ENCODE assay signal across 25 mouse cellular contexts in the genomic region with DNA sequence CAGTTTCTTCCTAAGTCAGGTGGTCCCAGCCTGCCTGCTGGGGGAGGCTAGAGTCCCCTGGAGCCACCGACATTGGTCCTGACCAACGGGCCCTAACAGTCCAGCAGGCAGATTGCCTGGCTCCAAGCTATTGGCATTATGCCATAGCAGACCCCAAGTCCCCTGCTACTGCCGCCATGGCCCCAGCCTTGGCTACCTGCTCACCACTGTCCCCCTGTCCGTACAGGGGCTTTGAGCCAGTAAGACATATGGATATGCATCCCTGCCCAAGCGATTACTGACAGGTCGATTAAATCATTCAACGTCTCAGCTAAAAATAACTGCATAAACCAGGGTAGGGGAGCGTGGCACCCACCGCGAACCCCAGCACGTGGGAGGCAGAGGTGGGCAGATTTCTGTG. TPM values are rescaled to one million over a fixed set of nuclear protein-coding genes. Genes with fewer than 3 reads are reported as not detected.
DNase-seq lines count a peak whose midpoint lies in the region; ATAC-seq and TF ChIP-seq lines count a peak whose summit lies in the region.
"Had no signal": no experiment of that assay in that cellular context is flagged by ENCODE, and none has a peak within 500 bp of the region (broad histone marks: within the 10 kb centered on the region; RNA-seq: fewer than 3 reads in every experiment).

No protein-coding gene starts in this region.

- H3K27me3 ChIP-seq in intestine, embryonic 14.5 days (replicated peaks; ENCODE audit: control insufficient read depth, insufficient read depth, low read length) = no peaks in the 10 kb centered on the region
- no peaks in the 10 kb centered on the region for H3K27me3 ChIP-seq in intestine, postnatal 0 days (replicated peaks; ENCODE audit: control insufficient read depth, insufficient read depth, low read length)
- H3K27me3 ChIP-seq: CH12.LX; embryonic facial prominence, embryonic 12.5 days; forebrain, embryonic 13.5 days; forebrain, embryonic 15.5 days; Patski had no signal

- no peaks in the 10 kb centered on the region for H3K9me3 ChIP-seq in intestine, embryonic 14.5 days (ENCODE audit: control insufficient read depth, low read length)
- H3K9me3 ChIP-seq in intestine, postnatal 0 days (ENCODE audit: control insufficient read depth) = no peaks in the 10 kb centered on the region
- H3K9me3 ChIP-seq: embryonic facial prominence, embryonic 10.5 days; embryonic facial prominence, embryonic 12.5 days; forebrain, embryonic 13.5 days; forebrain, embryonic 15.5 days; G1E had no signal

- H3K4me3 ChIP-seq in intestine, embryonic 14.5 days (ENCODE audit: low read depth, low read length) = no peak overlapping the region
- no peak overlapping the region for H3K4me3 ChIP-seq in intestine, postnatal 0 days (ENCODE audit: low read depth, low read length)
- H3K4me3 ChIP-seq: embryonic facial prominence, embryonic 10.5 days; embryonic facial prominence, embryonic 12.5 days; forebrain, embryonic 13.5 days; forebrain, embryonic 15.5 days had no signal

- DNase-seq in cerebellum, adult 11-12 months = peak; percentile 15
- DNase-seq in cerebellum, postnatal 4 days (ENCODE audit: low spot score in 2 of 2) = no peak
- no peak for DNase-seq in intestine, embryonic 14.5 days (ENCODE audit: low spot score)
- DNase-seq in left cerebral cortex, postnatal 4 days = peak; percentile 47
- DNase-seq in left cerebral cortex, postnatal 36 days (ENCODE audit: low spot score in 2 of 2) = no peak
- peak; percentile 18 for DNase-seq in urinary bladder, adult 2 months (ENCODE audit: low spot score)
- no peak for DNase-seq in urinary bladder, postnatal 4 days (ENCODE audit: low spot score in 2 of 2)
- DNase-seq: adrenal gland, adult 8-10 months; adrenal gland, postnatal 14 days; adrenal gland, postnatal 36 days; B cell, adult 2 months; cerebellum, adult 2 months; cerebellum, adult 9-10 months; cerebellum, postnatal 36 days; forebrain, postnatal 0 days had no signal

- no peaks in the 10 kb centered on the region for H3K4me1 ChIP-seq in intestine, embryonic 14.5 days (replicated peaks; ENCODE audit: control insufficient read depth, insufficient read depth, low read length)
- H3K4me1 ChIP-seq in intestine, postnatal 0 days (replicated peaks; ENCODE audit: control insufficient read depth, insufficient read depth, low read length) = peaks cover 4% of the 10 kb centered on the region; the same call in 1 of the 2 replicates
- H3K4me1 ChIP-seq: embryonic facial prominence, embryonic 12.5 days; forebrain, embryonic 13.5 days had no signal

- ATAC-seq in intestine, embryonic 14.5 days (replicated peaks; ENCODE audit: low FRiP score, low TSS enrichment, low read depth) = 0 out of 2 replicates have a peak, but pooled peaks have one; percentile 9
- no peak for ATAC-seq in intestine, postnatal 0 days
- ATAC-seq: activated CD4-positive, CD25-positive, alpha-beta regulatory T cell, adult 4 months; CD4-positive, CD25-positive, alpha-beta regulatory T cell, adult 4 months; forebrain, embryonic 13.5 days; forebrain, embryonic 15.5 days; forebrain, postnatal 0 days; Patski had no signal

- no peak overlapping the region for H3K4me2 ChIP-seq in intestine, embryonic 14.5 days (ENCODE audit: low read length)
- no peak overlapping the region for H3K4me2 ChIP-seq in intestine, postnatal 0 days (replicated peaks; ENCODE audit: low read depth)
- H3K4me2 ChIP-seq: embryonic facial prominence, embryonic 12.5 days; forebrain, embryonic 13.5 days; forebrain, embryonic 15.5 days had no signal

- no peak overlapping the region for H3K27ac ChIP-seq in intestine, embryonic 14.5 days (ENCODE audit: low read depth)
- H3K27ac ChIP-seq in intestine, postnatal 0 days (ENCODE audit: low read depth, low read length) = no peak overlapping the region
- H3K27ac ChIP-seq: embryonic facial prominence, embryonic 10.5 days; embryonic facial prominence, embryonic 12.5 days; forebrain, embryonic 13.5 days; forebrain, embryonic 15.5 days had no signal

- intact Hi-C loops in left cerebral cortex, postnatal 4 days (cut with DNase I) = no loop called here
- intact Hi-C loops in left cerebral cortex, postnatal 36 days (cut with DNase I) = no loop called here

- peaks cover 15% of the 10 kb centered on the region; the same call in 1 of the 2 replicates for H3K36me3 ChIP-seq in intestine, embryonic 14.5 days (ENCODE audit: control insufficient read depth, insufficient read depth, low read length)
- peaks cover 14% of the 10 kb centered on the region; the same call in 1 of the 2 replicates for H3K36me3 ChIP-seq in intestine, postnatal 0 days (ENCODE audit: control insufficient read depth, insufficient read depth)

- no peak for TF ChIP-seq CTCF in intestine, postnatal 0 days (IDR thresholded peaks at IDR 0.05; ENCODE audit: low read depth)

- H3K9ac ChIP-seq in intestine, embryonic 14.5 days (ENCODE audit: low read length) = no peak overlapping the region
- H3K9ac ChIP-seq in intestine, postnatal 0 days (ENCODE audit: low read depth, low read length) = no peak overlapping the region
- H3K9ac ChIP-seq: embryonic facial prominence, embryonic 12.5 days; forebrain, embryonic 13.5 days; forebrain, embryonic 15.5 days; forebrain, postnatal 0 days had no signal

- WGBS in intestine, embryonic 14.5 days = 93% methylated on average over 11 of the region's 11 CpGs
- WGBS in intestine, postnatal 0 days = 95% methylated on average over 11 of the region's 11 CpGs

RNA-seq across cellular contexts. Expression of gene Sfn, which starts 16.0 kb away (rescaled TPM):
- polyA plus RNA-seq in intestine, embryonic 14.5 days (2014; fragmentation: Nextera tagmentation; extraction: Ambion mirVana) = 39.2 and 42.7 TPM in 2 replicates
- polyA plus RNA-seq in intestine, postnatal 0 days (2015; fragmentation: Nextera tagmentation; extraction: Ambion mirVana) = 34.8 and 37.6 TPM in 2 replicates
- 1 to 10 TPM; 1.9 to 2.2 TPM for total RNA-seq in left cerebral cortex, postnatal 4 days (2021)
- total RNA-seq in left cerebral cortex, postnatal 36 days (2021) = 1 to 10 TPM; 1.9 to 2.5 TPM
- 218 and 326 TPM in 2 replicates for polyA plus RNA-seq in urinary bladder, adult 2 months (2012; rRNA removed)

RNA-seq across cellular contexts. Expression of gene Zdhhc18, which starts 32.0 kb away (rescaled TPM):
- polyA plus RNA-seq in intestine, embryonic 14.5 days (2014; fragmentation: Nextera tagmentation; extraction: Ambion mirVana) = 1.9 and 2.2 TPM in 2 replicates
- 1.8 and 2.3 TPM in 2 replicates for polyA plus RNA-seq in intestine, postnatal 0 days (2015; fragmentation: Nextera tagmentation; extraction: Ambion mirVana)
- 10 to 100 TPM; 37.1 to 37.8 TPM for total RNA-seq in left cerebral cortex, postnatal 4 days (2021)
- total RNA-seq in left cerebral cortex, postnatal 36 days (2021) = 10 to 100 TPM; 37.6 to 40.6 TPM
- polyA plus RNA-seq in urinary bladder, adult 2 months (2012; rRNA removed) = 17.8 and 19.7 TPM in 2 replicates

RNA-seq across cellular contexts. Expression of gene Gpn2, which starts 33.8 kb away (rescaled TPM):
- polyA plus RNA-seq in intestine, embryonic 14.5 days (2014; fragmentation: Nextera tagmentation; extraction: Ambion mirVana) = 19.8 TPM in 2 replicates
- 16.1 and 18.4 TPM in 2 replicates for polyA plus RNA-seq in intestine, postnatal 0 days (2015; fragmentation: Nextera tagmentation; extraction: Ambion mirVana)
- total RNA-seq in left cerebral cortex, postnatal 4 days (2021) = 10 to 100 TPM; 11.2 to 14.6 TPM
- 10 to 100 TPM in 1 of 2 experiments, 1 to 10 TPM in 1; 9.5 to 10.7 TPM for total RNA-seq in left cerebral cortex, postnatal 36 days (2021)
- 20.5 and 25.2 TPM in 2 replicates for polyA plus RNA-seq in urinary bladder, adult 2 months (2012; rRNA removed)

RNA-seq across cellular contexts. Expression of gene Gpatch3, which starts 43.4 kb away (rescaled TPM):
- 6.9 and 7.5 TPM in 2 replicates for polyA plus RNA-seq in intestine, embryonic 14.5 days (2014; fragmentation: Nextera tagmentation; extraction: Ambion mirVana)
- polyA plus RNA-seq in intestine, postnatal 0 days (2015; fragmentation: Nextera tagmentation; extraction: Ambion mirVana) = 7.1 and 7.2 TPM in 2 replicates
- total RNA-seq in left cerebral cortex, postnatal 4 days (2021) = 10 to 100 TPM in 1 of 2 experiments, 1 to 10 TPM in 1; 6.2 to 10.0 TPM
- 10 to 100 TPM in 1 of 2 experiments, 1 to 10 TPM in 1; 9.2 to 10.3 TPM for total RNA-seq in left cerebral cortex, postnatal 36 days (2021)
- polyA plus RNA-seq in urinary bladder, adult 2 months (2012; rRNA removed) = 4.5 and 4.6 TPM in 2 replicates

RNA-seq across cellular contexts. Expression of gene Pigv, which starts 54.5 kb away (rescaled TPM):
- 13.3 and 14.4 TPM in 2 replicates for polyA plus RNA-seq in intestine, embryonic 14.5 days (2014; fragmentation: Nextera tagmentation; extraction: Ambion mirVana)
- polyA plus RNA-seq in intestine, postnatal 0 days (2015; fragmentation: Nextera tagmentation; extraction: Ambion mirVana) = 10.7 and 12.5 TPM in 2 replicates
- total RNA-seq in left cerebral cortex, postnatal 4 days (2021) = 10 to 100 TPM; 11.5 to 12.8 TPM
- 1 to 10 TPM; 8.3 to 9.6 TPM for total RNA-seq in left cerebral cortex, postnatal 36 days (2021)
- 17.1 and 19.4 TPM in 2 replicates for polyA plus RNA-seq in urinary bladder, adult 2 months (2012; rRNA removed)

Comparison
In these comparisons a context has a peak if more than half of its experiments do, and no peak if none do; other contexts are left out.
1. DNase-seq: peak in cerebellum, adult 11-12 months (single experiment), left cerebral cortex, postnatal 4 days (single experiment) and urinary bladder, adult 2 months (single experiment); none in cerebellum, postnatal 4 days (0 of 2), intestine, embryonic 14.5 days (single experiment), left cerebral cortex, postnatal 36 days (0 of 2) and urinary bladder, postnatal 4 days (0 of 2).